16 mouse cellular contexts compared by ENCODE assay signal in genomic region chr16:45893796-45894195, GRCm38 (mm10). TPM values are rescaled to one million over a fixed set of nuclear protein-coding genes. Genes with fewer than 3 reads are reported as not detected.
A peak's percentile ranks its signal among the peaks of the same experiment; 100 is the strongest.
DNase-seq lines count a peak whose midpoint lies in the region; ATAC-seq and TF ChIP-seq lines count a peak whose summit lies in the region.
"Had no signal": no experiment of that assay in that cellular context is flagged by ENCODE, and none has a peak within 500 bp of the region (broad histone marks: within the 10 kb centered on the region; RNA-seq: fewer than 3 reads in every experiment).

No protein-coding gene starts in this region.

- H3K27ac ChIP-seq in limb, embryonic 14.5 days (replicated peaks; ENCODE audit: low read depth, low read length) = peak overlapping the region; percentile 21; the same call in 1 of the 2 replicates
- H3K27ac ChIP-seq in cerebellum, adult 2 months (ENCODE audit: insufficient read depth, low read length) = no peak overlapping the region
- no peak overlapping the region for H3K27ac ChIP-seq in midbrain, embryonic 15.5 days
- H3K27ac ChIP-seq: hindbrain, embryonic 13.5 days; layer of hippocampus, adult 2 months had no signal

- peak; percentile 15 for DNase-seq in heart, adult 8-10 months (ENCODE audit: low spot score)
- no peak for DNase-seq in heart, postnatal 36 days
- DNase-seq in Muller cell, postnatal 12 days (ENCODE audit: inconsistent ontology term) = peak; percentile 10
- peak; percentile 67 to 92 for DNase-seq in kidney, adult 8-10 months
- DNase-seq in limb, embryonic 14.5 days (ENCODE audit: low spot score) = no peak
- DNase-seq in right cerebral cortex, postnatal 10 days (ENCODE audit: low spot score in 2 of 2) = no peak
- no peak for DNase-seq in cerebellum, adult 2 months
- DNase-seq: B cell, adult 2 months; cerebellum, postnatal 10 days; thymus, adult 18-20 months had no signal

- H3K4me3 ChIP-seq in limb, embryonic 14.5 days (replicated peaks; ENCODE audit: low read length) = no peak overlapping the region
- no peak overlapping the region for H3K4me3 ChIP-seq in cerebellum, adult 2 months (replicated peaks; ENCODE audit: insufficient read depth, low read depth, low read length)
- H3K4me3 ChIP-seq in midbrain, embryonic 15.5 days = no peak overlapping the region
- H3K4me3 ChIP-seq: hindbrain, embryonic 13.5 days; layer of hippocampus, adult 2 months; megakaryocyte, embryonic 14.5 days; myocyte had no signal

- H3K36me3 ChIP-seq in limb, embryonic 14.5 days (ENCODE audit: control insufficient read depth, insufficient read depth, low read length) = no peaks in the 10 kb centered on the region
- H3K36me3 ChIP-seq in midbrain, embryonic 15.5 days (replicated peaks) = no peaks in the 10 kb centered on the region
- H3K36me3 ChIP-seq: G1E; hindbrain, embryonic 13.5 days had no signal

- WGBS in limb, embryonic 14.5 days = 65% methylated on average over 2 of the region's 2 CpGs
- WGBS in cerebellum, adult 2 months = 87% methylated on average over 2 of the region's 2 CpGs
- WGBS in midbrain, embryonic 15.5 days = 89% methylated on average over 2 of the region's 2 CpGs

- no peaks in the 10 kb centered on the region for H3K27me3 ChIP-seq in limb, embryonic 14.5 days (ENCODE audit: control insufficient read depth, insufficient read depth, low read length)
- H3K27me3 ChIP-seq in cerebellum, adult 2 months (ENCODE audit: control insufficient read depth, insufficient read depth, low read length) = no peaks in the 10 kb centered on the region
- H3K27me3 ChIP-seq in midbrain, embryonic 15.5 days (replicated peaks) = no peaks in the 10 kb centered on the region
- H3K27me3 ChIP-seq: hindbrain, embryonic 13.5 days had no signal

- no peak for TF ChIP-seq POLR2A in limb, embryonic 14.5 days (IDR thresholded peaks at IDR 0.05; ENCODE audit: borderline replicate concordance, extremely low read depth, insufficient read depth, insufficient read length)
- no peak for TF ChIP-seq POLR2A in cerebellum, adult 2 months (IDR thresholded peaks at IDR 0.05; ENCODE audit: borderline replicate concordance, insufficient read depth, low read length)

- ATAC-seq in limb, embryonic 14.5 days (ENCODE audit: low FRiP score, low read depth) = no peak
- no peak for ATAC-seq in midbrain, embryonic 15.5 days (replicated peaks)

- peaks cover 22% of the 10 kb centered on the region for H3K4me1 ChIP-seq in limb, embryonic 14.5 days (ENCODE audit: control insufficient read depth, insufficient read depth, low read length)
- no peaks in the 10 kb centered on the region for H3K4me1 ChIP-seq in cerebellum, adult 2 months (ENCODE audit: control insufficient read depth, insufficient read depth, low read length)
- no peaks in the 10 kb centered on the region for H3K4me1 ChIP-seq in midbrain, embryonic 15.5 days
- H3K4me1 ChIP-seq: megakaryocyte, embryonic 14.5 days had no signal

- no peak for TF ChIP-seq CTCF in cerebellum, adult 2 months (IDR thresholded peaks at IDR 0.05; ENCODE audit: borderline replicate concordance, insufficient read depth, low read depth, low read length)

- H3K4me2 ChIP-seq in limb, embryonic 14.5 days (replicated peaks; ENCODE audit: low read depth, low read length, severe bottlenecking) = no peak overlapping the region
- no peak overlapping the region for H3K4me2 ChIP-seq in midbrain, embryonic 15.5 days
- H3K4me2 ChIP-seq: hindbrain, embryonic 13.5 days had no signal

- H3K9me3 ChIP-seq in limb, embryonic 14.5 days (ENCODE audit: control insufficient read depth, low read length) = no peaks in the 10 kb centered on the region
- H3K9me3 ChIP-seq in midbrain, embryonic 15.5 days = no peaks in the 10 kb centered on the region
- H3K9me3 ChIP-seq: G1E; hindbrain, embryonic 13.5 days; megakaryocyte, embryonic 14.5 days had no signal

- intact Hi-C loops in heart, postnatal 36 days (cut with DNase I) = no loop called here

- H3K9ac ChIP-seq in limb, embryonic 14.5 days (ENCODE audit: low read depth, low read length, severe bottlenecking) = no peak overlapping the region
- H3K9ac ChIP-seq in midbrain, embryonic 15.5 days = no peak overlapping the region
- H3K9ac ChIP-seq: hindbrain, embryonic 13.5 days had no signal

RNA-seq across cellular contexts. Expression of gene Phldb2, which starts 59.6 kb away (rescaled TPM):
- 10 to 100 TPM; 11.3 to 12.6 (median 11.8) TPM for total RNA-seq in heart, adult 8-10 months (2022)
- total RNA-seq in heart, postnatal 36 days (2021) = 10 to 100 TPM; 14.8 to 16.4 TPM
- 46.5 and 51.0 TPM in 2 replicates for polyA plus RNA-seq in limb, embryonic 14.5 days (2012; rRNA removed)
- 55.8 and 57.9 TPM in 2 replicates for polyA plus RNA-seq in limb, embryonic 14.5 days (2014; fragmentation: Nextera tagmentation; extraction: Ambion mirVana)
- 4.7 and 5.9 TPM in 2 replicates for polyA plus RNA-seq in cerebellum, adult 2 months (2012; rRNA removed)
- 7.8 and 9.1 TPM in 2 replicates for polyA plus RNA-seq in midbrain, embryonic 15.5 days (2015; fragmentation: Nextera tagmentation; extraction: Ambion mirVana)
- polyA plus RNA-seq: G1E had no signal

Comparison
In these comparisons a context has a peak if more than half of its experiments do, and no peak if none do; other contexts are left out.
1. DNase-seq: peak in heart, adult 8-10 months (single experiment), Muller cell, postnatal 12 days (single experiment) and kidney, adult 8-10 months (2 of 2); none in heart, postnatal 36 days (0 of 2), limb, embryonic 14.5 days (single experiment), right cerebral cortex, postnatal 10 days (0 of 2) and cerebellum, adult 2 months (0 of 2).